Mouse (Mus musculus): Measurements from ENCODE around the gene Tysnd1. TPM values are rescaled to one million over a fixed set of nuclear protein-coding genes. Genes with fewer than 3 reads are reported as not detected.

The Tysnd1 gene
- polyA plus RNA-seq, 1 experiment from 2014 or later = 31.4 TPM

DNA sequence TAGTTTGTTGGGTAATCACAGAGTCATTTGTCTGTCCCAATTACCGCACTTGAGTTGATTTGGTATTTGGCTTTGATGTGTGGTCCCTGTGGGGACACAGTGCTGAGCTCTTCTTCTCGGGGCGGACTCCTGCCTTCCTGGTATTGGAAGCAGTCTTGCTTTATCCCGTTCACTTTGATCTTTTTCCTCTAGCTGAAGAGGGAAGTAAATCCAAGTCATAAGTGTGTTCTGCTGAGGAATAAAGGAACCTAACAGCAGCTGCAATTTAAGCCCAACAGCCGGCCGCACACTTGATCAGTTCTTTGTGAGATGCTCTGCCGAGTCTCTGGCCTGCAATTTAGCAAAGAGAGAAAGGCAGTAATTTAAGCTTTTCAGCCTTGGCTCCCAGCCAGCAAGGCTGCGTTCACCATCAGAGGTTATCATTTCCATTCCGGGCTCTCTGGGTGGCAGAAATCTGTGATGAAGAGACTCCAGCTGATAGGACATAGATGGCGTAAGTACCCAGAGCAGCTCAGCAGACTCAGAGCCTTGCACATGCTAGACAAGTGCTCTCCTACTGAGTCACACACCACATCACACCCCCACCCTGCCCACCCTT lies 32.8 kb upstream of the Tysnd1 start:
- peak overlapping the region; percentile 28; the same call in 1 of the 2 replicates for H3K27ac ChIP-seq (replicated peaks)
- H3K9ac ChIP-seq (replicated peaks) = no peak overlapping the region
- H3K4me3 ChIP-seq (replicated peaks) = no peak overlapping the region
- no peak overlapping the region for H3K4me2 ChIP-seq
- H3K27me3 ChIP-seq (replicated peaks) = no peaks in the 10 kb centered on the region
- ATAC-seq (ENCODE audit: low FRiP score) = no peak
- no peaks in the 10 kb centered on the region for H3K9me3 ChIP-seq (replicated peaks)
- WGBS = 25% methylated on average over 10 of the region's 10 CpGs
- H3K4me1 ChIP-seq = peaks cover 15% of the 10 kb centered on the region; the same call in 1 of the 2 replicates
- peaks cover 47% of the 10 kb centered on the region for H3K36me3 ChIP-seq

DNA sequence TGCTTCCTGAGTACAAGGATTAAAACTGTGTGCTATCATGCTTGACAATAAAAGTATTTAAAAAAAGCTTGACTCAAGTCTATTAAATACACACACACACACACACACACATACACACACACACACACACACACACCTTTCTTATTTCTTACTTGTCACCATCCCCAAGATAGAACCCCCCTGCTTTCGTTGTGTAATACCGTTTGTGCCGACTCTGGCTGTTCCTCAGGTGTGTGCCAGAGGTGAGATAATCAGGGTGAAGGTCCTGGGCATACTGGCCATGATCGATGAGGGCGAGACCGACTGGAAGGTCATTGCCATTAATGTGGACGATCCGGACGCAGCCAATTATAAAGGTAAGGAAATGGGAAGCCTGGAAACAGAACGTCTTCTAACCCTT lies 30.2 kb upstream of the Tysnd1 start:
- Histone ChIP-seq H3K4me1 (peaks cover 15% of the 10 kb centered on the region; the same call in 1 of the 2 replicates), H3K27ac (replicated peaks) (no peak overlapping the region), H3K36me3 (peaks cover 55% of the 10 kb centered on the region), H3K9ac (replicated peaks) (no peak overlapping the region), H3K4me2 (no peak overlapping the region), H3K4me3 (replicated peaks) (no peak overlapping the region), H3K9me3 (replicated peaks) (no peaks in the 10 kb centered on the region), H3K27me3 (replicated peaks) (no peaks in the 10 kb centered on the region)
- no peak for ATAC-seq (ENCODE audit: low FRiP score)
- WGBS = 97% methylated on average over 10 of the region's 10 CpGs

DNA sequence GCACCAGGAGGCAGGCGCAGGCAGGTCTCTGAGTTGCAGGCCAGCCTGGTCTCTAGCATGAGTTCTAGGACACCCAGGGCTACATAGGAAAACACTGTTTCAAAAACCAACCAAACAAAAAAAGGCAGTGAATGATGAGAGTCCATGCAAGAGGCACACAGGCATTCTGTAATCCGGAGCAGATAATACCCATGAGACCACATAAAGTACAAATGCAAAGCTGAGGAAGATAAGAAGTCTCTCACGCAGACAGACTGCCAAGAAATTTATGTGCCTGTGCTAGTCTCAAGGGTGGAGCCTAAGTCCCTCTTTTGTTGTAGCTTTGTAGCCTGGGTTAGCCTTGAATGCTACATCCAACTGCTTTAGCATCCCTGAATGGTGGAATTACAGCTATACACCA lies 29.7 kb upstream of the Tysnd1 start:
- peaks cover 57% of the 10 kb centered on the region for H3K36me3 ChIP-seq
- H3K9me3 ChIP-seq (replicated peaks) = no peaks in the 10 kb centered on the region
- no peak overlapping the region for H3K27ac ChIP-seq (replicated peaks)
- H3K9ac ChIP-seq (replicated peaks) = no peak overlapping the region
- no peaks in the 10 kb centered on the region for H3K27me3 ChIP-seq (replicated peaks)
- WGBS = 74% methylated on average over 3 of the region's 3 CpGs
- H3K4me1 ChIP-seq = peaks cover 15% of the 10 kb centered on the region; the same call in 1 of the 2 replicates
- H3K4me3 ChIP-seq (replicated peaks) = no peak overlapping the region
- no peak overlapping the region for H3K4me2 ChIP-seq
- ATAC-seq (ENCODE audit: low FRiP score) = no peak

DNA sequence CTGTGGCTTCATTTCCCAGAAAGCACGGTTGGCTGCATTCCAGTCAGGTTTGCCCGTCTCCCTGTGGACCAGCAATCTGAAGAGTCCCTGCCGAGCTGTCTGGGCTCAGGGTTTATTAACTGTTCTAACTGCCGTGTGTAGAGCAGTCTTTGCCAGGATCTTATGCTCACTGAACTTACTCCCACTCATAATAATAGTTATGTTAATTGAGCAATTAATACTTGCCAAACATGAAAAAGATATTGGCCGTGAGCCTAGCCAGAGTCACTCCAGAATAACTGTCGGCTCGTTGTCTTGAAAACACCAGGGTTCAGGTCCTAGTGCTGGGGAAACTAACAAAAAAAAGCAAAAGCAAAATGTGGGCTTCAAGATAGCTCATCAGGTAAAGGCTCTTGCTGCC lies 26.0 kb upstream of the Tysnd1 start:
- Histone ChIP-seq H3K4me2 (no peak overlapping the region), H3K9me3 (replicated peaks) (no peaks in the 10 kb centered on the region), H3K27ac (replicated peaks) (no peak overlapping the region), H3K36me3 (peaks cover 79% of the 10 kb centered on the region), H3K9ac (replicated peaks) (no peak overlapping the region), H3K4me1 (no peaks in the 10 kb centered on the region), H3K27me3 (replicated peaks) (no peaks in the 10 kb centered on the region), H3K4me3 (replicated peaks) (no peak overlapping the region)
- WGBS = 32% methylated on average over 7 of the region's 7 CpGs
- ATAC-seq (ENCODE audit: low FRiP score) = peak; percentile 38; the same call in 1 of the 2 replicates

DNA sequence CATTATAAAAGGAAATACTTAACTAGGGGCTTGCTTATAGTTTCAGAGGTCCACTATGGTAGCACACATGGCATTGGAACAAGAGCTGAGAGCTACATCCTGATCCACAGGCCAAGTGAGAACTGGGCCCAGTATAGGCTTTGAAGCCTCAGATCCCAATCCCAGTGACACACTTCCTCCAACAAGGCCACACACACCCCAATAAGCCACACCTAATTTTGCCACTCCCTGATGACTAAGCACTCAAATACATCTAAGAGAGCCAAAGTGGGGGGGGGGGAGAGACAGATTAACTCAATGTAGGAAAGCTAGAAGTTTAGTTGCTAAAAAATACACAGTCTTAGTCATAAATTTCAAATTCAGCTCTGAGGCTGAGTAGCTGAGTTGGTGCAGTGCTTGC lies 25.4 kb upstream of the Tysnd1 start:
- Histone ChIP-seq H3K9me3 (replicated peaks) (no peaks in the 10 kb centered on the region), H3K27me3 (replicated peaks) (no peaks in the 10 kb centered on the region), H3K36me3 (peaks cover 79% of the 10 kb centered on the region), H3K4me3 (replicated peaks) (no peak overlapping the region), H3K4me2 (no peak overlapping the region), H3K4me1 (no peaks in the 10 kb centered on the region), H3K27ac (replicated peaks) (no peak overlapping the region), H3K9ac (replicated peaks) (no peak overlapping the region)
- ATAC-seq (ENCODE audit: low FRiP score) = no peak

DNA sequence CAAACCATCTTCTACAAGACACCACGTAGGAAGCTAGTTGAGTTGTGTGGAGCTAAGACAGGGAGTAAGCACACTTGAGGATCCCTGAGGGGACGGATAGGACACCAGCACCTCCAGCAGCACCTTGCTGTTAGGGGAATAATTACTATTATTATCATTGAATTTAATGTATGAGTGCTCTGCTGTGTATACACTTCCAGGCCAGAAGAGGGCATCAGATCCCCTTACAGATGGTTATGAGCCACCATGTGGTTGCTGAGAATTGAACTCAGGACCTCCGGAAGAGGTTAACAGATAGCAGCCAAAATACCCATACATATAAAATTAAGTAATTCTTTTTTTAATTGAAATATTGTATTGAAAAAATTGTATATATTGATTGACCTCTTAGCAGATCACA lies 24.6 kb upstream of the Tysnd1 start:
- WGBS = 94% methylated on average over 3 of the region's 3 CpGs
- peaks cover 78% of the 10 kb centered on the region for H3K36me3 ChIP-seq

DNA sequence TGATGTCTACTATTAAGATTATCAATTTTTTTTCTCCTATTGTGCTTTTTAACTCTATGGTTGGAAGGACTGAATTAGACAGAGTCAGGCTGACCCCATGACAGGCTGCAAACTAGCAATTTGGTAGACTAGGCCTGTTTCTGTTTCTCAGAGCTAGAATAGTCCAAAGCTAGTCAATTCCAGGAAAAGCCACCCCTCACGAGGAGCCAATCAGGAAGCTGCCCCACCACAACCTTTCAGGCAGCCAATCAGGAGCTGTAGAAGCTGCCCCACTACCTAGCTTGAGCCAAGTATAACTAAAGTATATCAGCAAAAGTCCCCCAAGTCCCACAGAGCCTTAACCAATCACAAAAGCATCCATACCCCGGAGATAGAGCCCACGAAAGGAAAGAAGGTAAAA lies 19.4 kb upstream of the Tysnd1 start:
- ATAC-seq (ENCODE audit: low FRiP score) = no peak
- no peaks in the 10 kb centered on the region for H3K27me3 ChIP-seq (replicated peaks)
- no peak overlapping the region for H3K9ac ChIP-seq (replicated peaks)
- H3K4me3 ChIP-seq (replicated peaks) = no peak overlapping the region
- peaks cover 9% of the 10 kb centered on the region for H3K4me1 ChIP-seq
- WGBS = 85% methylated on average over 3 of the region's 3 CpGs
- no peak overlapping the region for H3K27ac ChIP-seq (replicated peaks)
- peaks cover 47% of the 10 kb centered on the region for H3K36me3 ChIP-seq
- H3K4me2 ChIP-seq = no peak overlapping the region
- H3K9me3 ChIP-seq (replicated peaks) = no peaks in the 10 kb centered on the region

More for the DNA sequence above, 24.6 kb upstream of the Tysnd1 start:
- Histone ChIP-seq H3K9me3 (replicated peaks) (no peaks in the 10 kb centered on the region), H3K4me3 (replicated peaks) (no peak overlapping the region), H3K4me1 (no peaks in the 10 kb centered on the region), H3K27me3 (replicated peaks) (no peaks in the 10 kb centered on the region), H3K27ac (replicated peaks) (no peak overlapping the region), H3K9ac (replicated peaks) (no peak overlapping the region), H3K4me2 (no peak overlapping the region)
- no peak for ATAC-seq (ENCODE audit: low FRiP score)

DNA sequence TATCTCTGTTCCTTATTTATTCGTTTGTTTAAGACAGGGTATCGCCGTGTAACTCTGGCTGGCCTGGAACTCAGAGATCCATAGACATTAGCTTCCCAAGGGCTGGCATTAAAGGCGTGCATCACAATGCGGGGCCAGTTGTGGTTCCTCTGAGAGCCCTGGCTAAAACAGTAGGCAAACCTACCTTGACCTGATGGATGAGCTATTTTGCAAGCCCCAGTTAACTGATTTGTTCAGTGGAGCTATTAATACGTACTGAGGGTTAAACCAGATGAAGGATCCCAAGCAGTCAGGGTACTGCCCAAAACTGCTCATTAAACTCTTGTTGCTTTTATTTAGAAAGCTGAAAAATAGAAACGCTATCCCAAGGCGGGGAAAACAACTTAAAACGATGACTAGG lies 15.8 kb upstream of the Tysnd1 start:
- peak overlapping the region; percentile 66 for H3K4me3 ChIP-seq (replicated peaks)
- peak overlapping the region; percentile 73 for H3K4me2 ChIP-seq
- H3K4me1 ChIP-seq = peaks cover 29% of the 10 kb centered on the region
- WGBS = 35% methylated on average over 9 of the region's 9 CpGs
- no peaks in the 10 kb centered on the region for H3K9me3 ChIP-seq (replicated peaks)
- peak; percentile 6; the same call in 1 of the 2 replicates for ATAC-seq (ENCODE audit: low FRiP score)
- peak overlapping the region; percentile 68 for H3K9ac ChIP-seq (replicated peaks)
- no peaks in the 10 kb centered on the region for H3K27me3 ChIP-seq (replicated peaks)
- peaks cover 14% of the 10 kb centered on the region for H3K36me3 ChIP-seq
- peak overlapping the region; percentile 90 for H3K27ac ChIP-seq (replicated peaks)

DNA sequence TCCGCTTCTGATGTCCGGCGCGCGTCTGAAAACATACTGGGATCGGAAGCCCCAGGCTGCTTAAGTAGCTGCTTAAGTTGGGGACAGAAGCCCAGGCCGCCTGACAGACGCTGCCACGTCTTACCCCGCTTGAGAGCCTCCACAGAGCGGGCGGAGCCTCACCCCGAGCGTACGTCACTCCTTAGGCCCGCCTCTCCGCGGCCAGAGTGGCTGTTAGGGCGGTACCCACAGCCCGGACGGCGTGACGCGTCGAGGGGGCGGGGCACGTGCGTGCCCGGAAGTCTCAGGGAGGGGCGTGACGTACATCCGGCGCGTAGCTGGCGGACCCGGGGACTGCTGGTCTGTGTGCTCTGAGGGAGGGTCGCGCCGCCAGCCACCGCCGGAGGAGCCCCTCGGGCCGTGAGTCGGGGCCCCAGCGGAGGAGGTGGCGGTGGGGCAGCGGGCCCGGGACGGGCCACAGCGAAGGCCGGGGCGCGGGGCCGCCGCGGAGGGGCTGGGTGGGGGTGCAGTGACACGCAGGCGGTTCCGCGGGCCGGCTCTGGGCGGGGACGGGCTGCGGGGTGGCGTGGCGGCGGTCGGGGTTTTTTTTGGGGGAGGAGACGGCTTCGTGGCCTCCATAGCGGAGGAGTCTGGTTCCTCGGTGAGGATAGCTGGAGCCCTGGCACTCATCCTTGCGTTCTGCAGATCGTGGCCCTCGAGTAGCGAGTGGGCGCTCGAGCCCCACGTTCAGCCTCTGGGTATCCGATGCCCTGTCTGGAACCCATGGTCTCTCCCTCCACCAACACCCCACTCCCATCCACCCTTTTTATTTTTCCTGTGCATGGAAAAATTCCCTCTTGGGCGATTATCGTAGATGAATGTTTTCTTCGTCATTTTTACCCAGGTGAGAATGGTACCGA lies 15.1 kb upstream of the Tysnd1 start, which contains the start of gene Sar1a:
TSS of gene Sar1a (plus strand) at position 285 of the 899 bp plus-strand sequence.
- Histone ChIP-seq H3K27ac (replicated peaks) (peak within 1 kb of the TSS; percentile 90), H3K4me3 (replicated peaks) (peak within 1 kb of the TSS; percentile 66), H3K9ac (replicated peaks) (peak within 1 kb of the TSS; percentile 79), H3K4me1 (peaks cover 29% of the 10 kb centered on the region), H3K4me2 (peak within 1 kb of the TSS; percentile 73), H3K36me3 (peaks cover 13% of the 10 kb centered on the region), H3K27me3 (replicated peaks) (no peaks in the 10 kb centered on the region), H3K9me3 (replicated peaks) (no peaks in the 10 kb centered on the region)
- WGBS = under 1% methylated on average over 84 of the region's 84 CpGs
- peak; percentile 100 for ATAC-seq (ENCODE audit: low FRiP score)

DNA sequence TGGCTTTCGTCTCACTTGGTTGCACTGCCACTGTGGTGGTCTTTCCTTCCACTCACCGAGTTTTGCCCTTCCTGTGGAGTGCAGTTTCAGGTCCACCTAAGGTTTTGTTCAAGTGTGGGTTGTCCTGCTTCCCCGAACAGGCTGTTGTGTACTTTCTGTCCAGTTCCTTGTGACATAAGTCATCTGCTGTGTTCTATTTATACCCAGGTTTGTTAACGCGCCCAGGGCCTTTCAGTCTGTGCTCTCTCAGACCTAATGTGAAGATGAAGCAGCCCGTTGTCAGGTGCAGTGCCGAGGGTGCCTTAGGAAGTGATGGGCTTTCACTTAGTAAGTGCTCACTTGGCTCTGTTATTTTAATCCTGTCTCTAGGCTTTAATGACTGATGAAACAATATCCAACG lies 5.9 kb upstream of the Tysnd1 start:
- peaks cover 75% of the 10 kb centered on the region for H3K36me3 ChIP-seq
- 93% methylated on average over 8 of the region's 8 CpGs for WGBS

DNA sequence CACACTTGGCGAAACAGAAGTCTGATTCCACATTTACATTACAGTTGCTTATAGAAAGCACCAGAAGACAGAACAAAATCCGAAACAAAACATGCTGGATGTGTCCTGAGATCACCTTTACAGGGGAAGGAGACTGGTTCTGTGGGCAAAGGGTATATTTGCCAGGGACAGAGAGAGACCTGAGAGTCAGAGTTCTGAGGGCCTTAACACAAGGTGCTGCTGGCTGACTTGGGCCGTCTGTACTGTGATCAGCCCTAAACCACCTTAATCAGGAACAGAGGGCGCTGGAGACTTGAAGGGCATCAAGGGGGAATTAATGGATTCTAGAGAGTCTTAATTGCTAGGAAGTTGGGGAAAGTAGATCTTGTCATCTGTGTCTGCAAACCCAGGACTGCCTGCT lies 1.8 kb upstream of the Tysnd1 start:
- Histone ChIP-seq H3K27ac (replicated peaks) (no peak overlapping the region), H3K9me3 (replicated peaks) (no peaks in the 10 kb centered on the region), H3K4me3 (replicated peaks) (no peak overlapping the region), H3K36me3 (peaks cover 44% of the 10 kb centered on the region), H3K9ac (replicated peaks) (no peak overlapping the region), H3K4me2 (no peak overlapping the region), H3K4me1 (peaks cover 24% of the 10 kb centered on the region), H3K27me3 (replicated peaks) (no peaks in the 10 kb centered on the region)
- 74% methylated on average over 4 of the region's 4 CpGs for WGBS
- ATAC-seq (ENCODE audit: low FRiP score) = no peak

More for the DNA sequence above, 5.9 kb upstream of the Tysnd1 start:
- ATAC-seq (ENCODE audit: low FRiP score) = no peak
- Histone ChIP-seq H3K27ac (replicated peaks) (no peak overlapping the region), H3K27me3 (replicated peaks) (no peaks in the 10 kb centered on the region), H3K4me1 (no peaks in the 10 kb centered on the region), H3K4me2 (no peak overlapping the region), H3K4me3 (replicated peaks) (no peak overlapping the region), H3K9ac (replicated peaks) (no peak overlapping the region), H3K9me3 (replicated peaks) (no peaks in the 10 kb centered on the region)
